Mouse (Mus musculus) embryo, embryonic 9.5 days (tissue): Measurements from ENCODE around the gene Lap3.

Experiments used
- DNase-seq: peaks from one replicate; pipeline ENCODE4 v3.0.0-alpha.2; 2017; ENCODE audit errors: extremely low spot score

Gene Lap3

GRCm38 (mm10) chr5:45496042-45496441, 2.9 kb downstream of the Lap3 start:
- DNase-seq: no peak

GRCm38 (mm10) chr5:45496479-45496878, 3.3 kb downstream of the Lap3 start:
- no peak for DNase-seq

GRCm38 (mm10) chr5:45496930-45497550, 3.9 kb downstream of the Lap3 start:
- DNase-seq: no peak

GRCm38 (mm10) chr5:45497564-45497963, 4.4 kb downstream of the Lap3 start:
- DNase-seq: no peak

- DNase-seq: no peak
These were observed 16.9 kb downstream of the Lap3 start for GRCm38 (mm10) chr5:45510071-45510470.

- DNase-seq: no peak
These were observed 19.7 kb downstream of the Lap3 start for GRCm38 (mm10) chr5:45512908-45513307.

- DNase-seq: no peak
These were observed 20.3 kb downstream of the Lap3 start for GRCm38 (mm10) chr5:45513511-45513910.

GRCm38 (mm10) chr5:45514599-45514998, 21.4 kb downstream of the Lap3 start:
- no peak for DNase-seq

- DNase-seq: no peak
These were observed 22.1 kb downstream of the Lap3 start for GRCm38 (mm10) chr5:45515151-45515743.

GRCm38 (mm10) chr5:45519960-45520808, 27.0 kb downstream of the Lap3 start, which contains the start of gene Med28:
Med28 (plus strand) TSS chr5:45520229.
- DNase-seq: peak; percentile 92

- DNase-seq: no peak
These were observed 27.6 kb downstream of the Lap3 start for GRCm38 (mm10) chr5:45520809-45521110.

- DNase-seq: no peak
These were observed 28.4 kb downstream of the Lap3 start for GRCm38 (mm10) chr5:45521601-45522000.

GRCm38 (mm10) chr5:45525101-45525500, 31.9 kb downstream of the Lap3 start:
- no peak for DNase-seq

- DNase-seq: no peak
These were observed 33.2 kb downstream of the Lap3 start for GRCm38 (mm10) chr5:45526338-45526737.

GRCm38 (mm10) chr5:45529696-45530095, 36.5 kb downstream of the Lap3 start:
- DNase-seq: no peak

- DNase-seq: peak; percentile 83
These were observed 41.3 kb downstream of the Lap3 start for GRCm38 (mm10) chr5:45534319-45535098.

GRCm38 (mm10) chr5:45535177-45535576, 42.0 kb downstream of the Lap3 start:
- no peak for DNase-seq

- no peak for DNase-seq
These were observed 46.3 kb downstream of the Lap3 start for GRCm38 (mm10) chr5:45539502-45539901.

- DNase-seq: peak; percentile 19
These were observed 50.2 kb downstream of the Lap3 start for GRCm38 (mm10) chr5:45543374-45543773.

- no peak for DNase-seq
These were observed 56.4 kb downstream of the Lap3 start for GRCm38 (mm10) chr5:45549586-45549985.
